Mouse (Mus musculus) CD4-positive, CD25-positive, alpha-beta regulatory T cell, adult 4 months (primary cell): ENCODE data around the gene Ifnlr1. TPM values are rescaled to one million over a fixed set of nuclear protein-coding genes. Genes with fewer than 3 reads are reported as not detected.
A peak's percentile ranks its signal among the peaks of the same experiment; 100 is the strongest.
"Not testable (repeated sequence)": the region's sequence is repeated elsewhere in the genome, so short reads cannot be mapped to it uniquely, and the experiment has no call there.

Experiments
- ATAC-seq: one replicate; pipeline ENCODE4 v1.8.0; 2017
- polyA plus RNA-seq, 2 experiments: library from polyadenylated mRNA; unstranded; fragments of 100-300 nt; shearing (Covaris generic); gene quantifications; one replicate each; pipeline ENCODE4 v1.2.1; 2017

Gene Ifnlr1
- polyA plus RNA-seq, 2 experiments from 2014 or later: not detected

DNA sequence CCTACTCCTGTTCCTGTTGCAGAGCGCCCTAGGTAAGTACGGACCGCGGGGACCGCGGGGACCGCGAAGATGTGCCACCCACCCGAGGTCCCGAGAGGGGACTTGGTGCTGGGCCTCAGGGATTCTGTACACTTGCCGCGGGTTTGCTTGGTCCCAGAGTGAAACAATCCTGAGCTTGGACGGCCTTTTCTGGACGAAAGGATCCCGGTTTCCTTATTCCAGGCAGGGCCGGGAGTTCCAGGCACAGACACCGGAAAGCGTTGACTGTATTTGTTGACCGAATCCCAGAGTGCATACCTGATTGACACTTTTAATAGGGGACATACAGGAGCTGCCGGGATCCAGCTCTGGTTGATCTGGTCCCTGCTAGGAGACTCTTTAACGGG, 474 bp downstream of the Ifnlr1 start:
- no peak for ATAC-seq

DNA sequence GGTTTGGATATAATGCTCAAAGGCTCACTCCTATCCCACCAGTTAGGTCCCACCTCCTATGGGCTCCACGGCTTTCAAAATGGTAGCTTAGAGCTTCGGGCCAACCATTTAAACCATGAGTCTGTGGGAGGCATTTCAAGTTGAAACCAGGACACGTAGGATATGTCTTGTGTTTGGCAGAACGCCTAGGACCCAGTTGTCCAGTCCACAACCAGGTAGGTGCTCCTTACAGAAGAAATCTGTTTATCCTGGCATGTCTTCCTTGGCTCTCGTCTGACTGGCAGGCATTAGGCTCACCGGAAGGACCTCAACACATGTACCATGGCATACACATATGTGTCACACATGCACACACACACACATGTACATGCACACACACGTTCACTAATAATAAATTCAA, 3.7 kb downstream of the Ifnlr1 start:
- no peak for ATAC-seq

DNA sequence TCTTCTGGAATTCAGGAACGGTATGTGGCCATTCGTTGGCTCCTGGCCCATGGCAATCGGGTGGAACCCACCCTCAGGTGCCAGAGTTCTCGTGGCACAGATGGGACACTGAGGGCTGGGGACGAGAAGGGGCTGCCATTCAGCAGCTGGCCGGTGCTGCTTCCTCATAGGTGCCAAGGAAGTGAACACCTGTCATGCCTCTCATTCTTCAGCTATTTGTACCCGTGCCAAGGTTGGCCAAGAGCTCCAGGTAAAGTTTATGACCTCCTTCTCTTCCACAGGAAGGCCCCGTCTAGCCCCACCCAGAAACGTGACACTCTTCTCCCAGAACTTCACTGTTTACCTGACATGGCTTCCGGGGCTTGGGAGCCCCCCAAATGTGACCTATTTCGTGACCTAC, 4.2 kb downstream of the Ifnlr1 start:
- ATAC-seq: no peak

DNA sequence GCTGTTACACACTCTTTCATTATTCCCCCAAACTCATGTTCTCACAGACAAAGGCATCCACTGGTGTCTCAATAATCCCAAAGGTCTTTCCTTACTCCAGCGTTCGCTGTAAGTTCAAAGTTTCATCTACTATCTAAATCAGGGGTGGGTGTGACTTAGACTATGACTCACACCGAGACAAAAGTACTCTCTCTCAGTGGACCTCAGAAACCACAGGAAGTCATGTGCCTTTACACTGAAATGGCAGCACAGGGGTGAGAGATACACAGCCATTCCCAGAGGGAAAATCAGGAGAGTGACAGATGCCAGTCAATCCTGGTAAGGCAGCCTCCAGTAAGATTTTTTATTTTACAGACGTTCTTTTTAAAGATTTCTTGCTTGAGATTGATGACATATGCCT, 6.8 kb downstream of the Ifnlr1 start:
- no peak for ATAC-seq

DNA sequence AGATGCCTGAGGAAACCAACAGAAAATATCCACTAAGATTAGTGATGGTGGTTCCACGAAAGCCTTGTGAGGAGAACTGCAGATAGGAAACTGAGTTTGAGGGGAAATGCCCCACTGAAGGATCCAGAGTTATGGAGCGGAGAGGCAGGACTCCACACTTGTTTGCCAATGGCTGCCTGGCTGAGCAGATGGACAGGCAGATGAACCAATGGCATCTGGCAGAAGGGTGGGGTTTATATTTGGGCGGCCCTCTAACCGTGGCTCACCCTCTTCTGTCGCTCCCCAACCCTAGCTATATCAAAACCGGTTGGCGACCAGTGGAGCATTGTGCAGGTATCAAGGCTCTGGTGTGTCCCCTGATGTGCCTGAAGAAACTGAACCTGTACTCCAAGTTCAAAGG, 12.4 kb downstream of the Ifnlr1 start:
- no peak for ATAC-seq

DNA sequence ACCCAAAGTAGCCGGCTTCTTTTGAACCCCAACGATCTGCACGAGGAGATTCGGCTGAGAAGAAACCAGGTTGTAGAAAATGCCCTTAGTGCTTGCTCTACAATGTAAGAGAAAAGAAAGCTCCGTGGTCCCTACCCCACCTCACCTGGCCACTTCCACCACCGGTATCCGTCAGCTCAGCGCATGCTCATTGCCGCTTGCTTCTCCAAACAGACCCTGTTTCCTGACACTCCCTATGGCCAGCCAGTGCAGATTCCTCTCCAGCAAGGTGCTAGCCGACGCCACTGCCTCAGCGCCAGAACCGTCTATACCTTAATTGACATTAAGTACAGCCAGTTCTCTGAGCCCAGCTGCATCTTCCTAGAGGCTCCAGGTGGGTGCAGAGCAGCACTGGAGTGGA, 17.4 kb downstream of the Ifnlr1 start:
- ATAC-seq: no peak

GRCm38 (mm10) chr4:135704016-135704415, 17.9 kb downstream of the Ifnlr1 start:
- no peak for ATAC-seq

GRCm38 (mm10) chr4:135706045-135706444, 20.0 kb downstream of the Ifnlr1 start:
- ATAC-seq: no peak

DNA sequence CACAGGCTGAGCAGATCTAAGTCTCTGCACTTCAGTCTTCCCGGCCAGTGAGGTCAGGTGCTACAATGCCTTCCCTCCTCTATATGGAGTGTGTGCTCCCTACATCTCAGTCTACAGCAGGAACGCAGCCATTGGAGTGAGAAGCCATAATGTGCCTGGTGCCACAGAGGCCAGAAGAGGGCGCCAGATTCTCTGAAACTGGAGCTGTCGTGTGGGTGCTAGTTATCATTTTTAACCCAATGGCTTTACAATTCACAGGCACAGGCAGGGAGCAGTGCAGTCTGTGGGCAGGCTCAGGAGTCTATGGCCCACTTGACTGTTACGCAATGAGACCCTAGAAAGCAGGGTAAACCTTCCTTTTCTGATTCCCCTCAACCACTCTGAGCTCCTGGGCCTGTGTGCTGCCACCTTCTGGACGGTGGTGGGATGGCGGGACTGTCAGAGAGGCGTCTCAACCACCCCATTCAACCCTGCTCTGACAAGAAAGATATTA, 23.0 kb downstream of the Ifnlr1 start:
- ATAC-seq: peak; percentile 66

DNA sequence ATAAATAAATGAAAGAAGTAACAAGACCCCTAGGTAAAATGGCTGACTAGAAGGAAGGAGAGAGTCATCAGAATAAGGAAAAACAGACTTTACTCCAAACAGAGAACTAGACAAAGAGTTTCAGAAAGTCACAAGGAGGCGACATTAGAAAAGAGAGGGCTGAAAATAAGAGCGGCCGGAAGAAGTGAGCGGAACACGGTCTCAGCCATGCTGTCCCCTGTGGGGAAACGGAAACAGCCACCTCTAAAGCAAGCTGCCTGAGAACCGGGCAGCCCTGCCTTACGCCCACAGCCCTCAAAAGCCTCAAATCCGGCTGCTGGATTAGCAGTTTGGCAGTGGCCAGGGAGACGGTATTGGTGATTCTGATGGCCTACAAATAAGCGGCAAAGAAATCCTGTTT, 23.5 kb downstream of the Ifnlr1 start:
- ATAC-seq: no peak

- ATAC-seq: no peak
These were observed 24.3 kb downstream of the Ifnlr1 start for GRCm38 (mm10) chr4:135710392-135710791.

DNA sequence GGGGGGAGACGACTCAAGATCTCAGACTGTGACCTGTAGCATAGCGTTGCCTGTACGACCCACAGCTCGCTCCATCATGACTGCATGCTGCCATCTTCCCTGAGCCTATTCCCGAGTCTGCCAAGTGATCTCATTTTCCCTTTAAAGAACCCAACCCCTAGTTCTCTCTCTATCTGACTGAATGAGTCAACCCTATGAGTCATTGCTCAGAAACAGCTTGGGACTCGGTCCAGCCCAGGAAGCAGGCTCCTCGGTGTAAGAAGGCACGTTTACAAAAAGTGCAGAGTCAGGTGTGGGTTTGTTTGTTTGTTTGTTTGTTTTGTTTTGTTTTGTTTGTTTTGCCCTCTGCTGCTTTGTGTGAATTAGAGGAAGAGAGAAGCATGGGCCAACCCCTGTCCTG, 28.7 kb downstream of the Ifnlr1 start:
- ATAC-seq: no peak

DNA sequence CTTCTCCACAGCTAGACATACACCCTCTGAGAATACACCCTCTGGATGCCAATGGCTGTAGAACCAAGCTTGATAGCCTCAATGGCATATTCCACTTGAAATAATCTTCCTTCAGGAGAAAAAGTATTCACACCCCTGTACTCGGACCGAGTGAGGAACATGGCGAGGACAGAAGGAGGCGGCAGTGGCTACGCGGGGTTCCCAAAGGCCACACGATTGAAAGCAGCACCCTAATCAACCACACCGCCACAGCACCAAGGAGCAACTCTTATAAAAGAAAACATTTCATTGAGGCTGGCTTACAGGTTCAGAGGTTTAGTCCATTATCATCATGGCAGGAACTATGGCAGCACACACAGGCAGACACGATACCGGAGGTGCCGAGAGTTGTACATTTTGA, 30.4 kb downstream of the Ifnlr1 start:
- ATAC-seq: not testable (repeated sequence)

DNA sequence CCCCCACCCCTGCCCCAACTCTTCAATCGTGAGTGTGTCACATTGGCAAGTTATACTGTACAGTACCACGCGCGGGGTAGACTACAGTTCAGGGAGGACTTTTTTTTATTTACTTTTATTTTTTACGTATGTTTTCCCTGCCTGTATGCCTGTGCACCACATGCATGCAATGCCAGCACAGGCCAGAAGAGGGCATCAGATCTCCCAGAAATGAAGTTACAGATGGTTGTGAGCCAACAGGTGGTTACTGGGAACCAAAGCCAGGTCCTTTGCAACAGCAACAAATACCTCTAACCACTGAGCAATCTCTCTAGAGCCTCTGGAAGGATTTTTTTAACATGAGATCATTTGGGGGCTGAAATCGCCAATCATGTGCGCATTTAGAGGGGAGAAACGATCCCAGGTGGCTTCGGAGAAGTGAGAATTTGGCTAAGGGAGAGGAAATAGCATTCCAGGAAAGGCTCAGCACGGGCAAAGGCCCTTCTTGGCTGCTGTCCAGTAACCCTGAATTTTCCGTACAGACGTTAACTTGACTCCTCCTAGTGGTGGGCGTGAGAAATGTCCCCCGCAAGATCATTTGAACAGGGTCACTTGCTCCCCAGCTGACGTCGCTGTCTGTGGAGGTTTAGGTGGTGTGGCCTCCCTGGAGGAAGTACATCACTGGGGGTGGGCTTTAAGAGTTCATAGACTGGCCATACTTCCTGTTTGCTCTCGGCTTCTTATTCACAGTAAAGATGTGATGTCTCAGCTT, 36.6 kb downstream of the Ifnlr1 start:
- ATAC-seq: no peak

DNA sequence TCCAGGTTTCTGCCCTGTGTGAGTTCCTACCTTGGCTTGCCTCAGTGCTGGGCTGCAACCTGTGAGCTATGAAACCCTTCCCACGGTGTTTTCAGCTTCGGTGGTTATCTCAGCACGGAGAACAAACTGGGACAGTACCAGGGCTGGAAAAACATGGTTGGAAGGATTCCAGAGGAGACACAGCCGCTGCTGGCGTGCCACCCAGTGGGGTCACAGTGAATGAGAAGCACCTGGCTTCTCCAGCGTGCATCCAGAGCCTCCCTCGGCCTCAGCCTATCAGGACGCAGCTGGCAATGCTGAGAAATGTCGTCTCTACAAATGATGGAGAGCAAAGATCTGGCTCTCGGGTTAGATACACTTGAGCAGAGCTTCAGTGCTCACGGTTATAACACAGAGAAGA, 40.3 kb downstream of the Ifnlr1 start:
- no peak for ATAC-seq

- ATAC-seq: no peak
These were observed 41.7 kb downstream of the Ifnlr1 start, which contains the start of gene Il22ra1 for GRCm38 (mm10) chr4:135727817-135728216. TSS of gene Il22ra1 (plus strand) at chr4:135728172.

- no peak for ATAC-seq
These were observed 44.1 kb downstream of the Ifnlr1 start for GRCm38 (mm10) chr4:135730204-135730603.

- ATAC-seq: no peak
These were observed 44.9 kb downstream of the Ifnlr1 start for GRCm38 (mm10) chr4:135730951-135731350.

DNA sequence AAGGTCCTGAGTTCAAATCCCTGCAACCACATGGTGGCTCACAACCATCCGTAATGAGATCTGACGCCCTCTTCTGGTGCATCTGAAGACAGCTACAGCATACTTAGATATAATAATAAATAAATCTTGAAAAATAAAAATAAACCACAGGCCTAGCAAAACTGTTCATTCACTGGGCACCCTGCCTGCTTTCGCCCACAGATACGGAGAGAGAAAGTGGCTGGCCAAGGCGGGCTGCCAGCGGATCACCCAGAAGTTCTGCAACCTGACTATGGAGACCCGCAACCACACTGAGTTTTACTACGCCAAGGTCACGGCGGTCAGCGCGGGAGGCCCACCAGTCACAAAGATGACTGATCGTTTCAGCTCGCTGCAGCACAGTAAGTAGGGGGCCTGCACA, 47.8 kb downstream of the Ifnlr1 start:
- ATAC-seq: no peak

DNA sequence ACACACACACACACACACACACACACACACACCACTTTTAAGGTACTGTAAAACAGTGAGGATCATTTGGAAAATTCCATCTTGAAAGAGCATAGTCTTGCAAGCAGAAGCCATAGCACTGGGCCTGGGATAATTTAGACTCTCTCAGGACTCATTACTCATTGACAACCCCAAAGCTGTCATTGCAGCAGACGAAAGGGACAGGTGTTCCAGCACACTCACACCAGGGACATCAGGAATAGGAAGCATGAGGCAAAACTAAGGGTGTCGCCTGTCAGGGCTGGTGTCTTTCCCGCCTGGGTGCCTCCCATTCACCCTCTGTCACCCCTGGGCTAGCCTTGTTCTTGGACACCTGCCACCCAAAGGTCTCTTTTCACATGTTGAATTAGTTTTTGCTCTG, 50.8 kb downstream of the Ifnlr1 start:
- no peak for ATAC-seq

GRCm38 (mm10) chr4:135738237-135738636, 52.1 kb downstream of the Ifnlr1 start:
- ATAC-seq: no peak

DNA sequence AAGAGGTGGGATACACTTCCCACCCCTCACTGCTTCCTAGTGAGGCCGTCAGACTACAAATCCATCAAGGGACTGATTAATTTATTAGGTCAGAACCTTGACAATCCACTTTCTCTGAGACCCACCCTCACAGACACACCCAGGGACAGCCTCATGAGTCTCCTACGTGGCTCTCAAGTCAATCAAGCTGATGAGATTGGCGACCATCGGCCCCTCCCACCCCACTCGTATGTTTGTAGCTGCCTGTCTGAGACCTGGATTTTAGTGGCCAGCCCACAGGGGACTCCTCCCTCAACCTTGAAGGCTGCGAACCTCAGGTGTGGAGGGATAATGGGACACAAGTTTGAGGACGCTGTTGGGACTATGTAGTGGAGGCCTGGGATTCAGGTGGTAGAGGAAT, 53.1 kb downstream of the Ifnlr1 start:
- no peak for ATAC-seq

DNA sequence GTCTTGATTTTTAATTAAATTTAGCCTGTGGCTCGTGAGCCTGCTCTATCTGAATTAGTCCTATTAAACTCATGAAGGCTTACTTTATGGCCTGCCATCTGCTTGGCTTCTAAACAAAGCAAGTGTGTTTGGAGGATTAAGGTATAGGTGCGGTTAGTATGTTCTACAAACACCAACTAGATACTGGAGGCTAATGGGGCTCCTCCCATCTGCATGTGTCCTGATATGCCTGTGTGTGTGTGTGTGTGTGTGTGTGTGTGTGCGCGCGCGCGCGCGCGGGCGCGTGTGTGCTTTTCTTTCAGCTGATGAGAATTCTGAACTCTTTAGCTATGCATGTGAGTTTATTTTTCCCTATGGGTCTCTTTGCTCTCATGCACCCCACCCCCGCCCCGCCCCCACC, 53.6 kb downstream of the Ifnlr1 start:
- no peak for ATAC-seq

- ATAC-seq: no peak
These were observed 57.4 kb downstream of the Ifnlr1 start for GRCm38 (mm10) chr4:135743520-135743919.
